Mouse (Mus musculus) layer of hippocampus, postnatal 36 days (tissue): Measurements from ENCODE around the gene Faah. TPM values are rescaled to one million over a fixed set of nuclear protein-coding genes. Genes with fewer than 3 reads are reported as not detected.
A peak's percentile ranks its signal among the peaks of the same experiment; 100 is the strongest.

ENCODE experiments used
- DNase-seq, 2 experiments: peaks; one replicate each; pipeline ENCODE4 v3.0.0; 2022
- total RNA-seq, 2 experiments: library from RNA; stranded (reverse); gene quantifications; 2 replicates each; pipeline ENCODE4 v1.2.3; 2021

Faah gene
- total RNA-seq, 2 experiments from 2014 or later: 144 to 145 TPM

DNA sequence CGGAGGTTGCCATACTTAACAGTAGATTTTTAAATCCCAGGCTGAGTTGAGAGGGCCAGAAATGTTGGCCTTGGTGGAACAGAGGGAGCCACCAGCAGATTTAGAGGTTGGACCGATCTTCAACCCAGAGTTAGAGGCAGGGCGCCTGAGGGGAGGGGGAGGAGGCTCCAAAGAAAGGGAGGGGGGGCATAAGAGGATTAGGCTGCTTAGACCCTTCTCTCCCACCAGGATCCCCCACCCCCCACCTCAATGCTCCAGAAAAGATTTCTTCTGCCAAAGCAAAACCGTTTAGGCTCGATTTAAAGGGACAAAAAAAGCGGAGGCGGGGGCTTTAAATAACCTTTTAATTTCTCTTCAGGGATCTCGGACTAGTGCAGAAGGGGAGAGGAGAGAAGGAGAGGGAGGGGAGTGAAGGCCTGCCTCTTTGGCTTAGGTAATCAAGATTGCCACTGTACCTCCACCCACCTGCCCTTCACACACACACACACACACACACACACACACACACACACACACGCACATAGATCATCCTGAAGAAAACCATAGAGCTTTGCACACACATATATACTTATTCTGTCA is 76.4 kb downstream of the Faah start:
- DNase-seq: no peak

DNA sequence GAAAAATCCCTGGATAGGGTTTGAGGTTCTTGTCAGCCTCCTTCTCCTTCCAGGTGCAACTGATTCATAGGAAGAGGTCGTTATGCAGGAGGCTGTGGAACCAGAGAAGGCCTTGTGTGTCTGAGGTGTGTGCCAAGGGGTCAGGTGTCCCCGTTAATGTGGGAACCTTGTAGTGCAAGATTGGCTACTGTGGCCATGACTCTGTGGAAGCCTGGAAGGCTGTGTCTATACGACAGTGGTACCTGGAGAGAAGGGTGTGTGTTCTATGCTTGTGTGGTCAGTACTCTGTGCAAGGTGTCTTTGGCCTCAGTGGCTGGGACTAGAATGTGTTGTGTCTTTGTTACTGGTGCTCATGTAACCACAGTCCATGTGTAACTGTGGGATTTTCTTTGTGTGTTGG is 77.0 kb downstream of the Faah start:
- no peak for DNase-seq

DNA sequence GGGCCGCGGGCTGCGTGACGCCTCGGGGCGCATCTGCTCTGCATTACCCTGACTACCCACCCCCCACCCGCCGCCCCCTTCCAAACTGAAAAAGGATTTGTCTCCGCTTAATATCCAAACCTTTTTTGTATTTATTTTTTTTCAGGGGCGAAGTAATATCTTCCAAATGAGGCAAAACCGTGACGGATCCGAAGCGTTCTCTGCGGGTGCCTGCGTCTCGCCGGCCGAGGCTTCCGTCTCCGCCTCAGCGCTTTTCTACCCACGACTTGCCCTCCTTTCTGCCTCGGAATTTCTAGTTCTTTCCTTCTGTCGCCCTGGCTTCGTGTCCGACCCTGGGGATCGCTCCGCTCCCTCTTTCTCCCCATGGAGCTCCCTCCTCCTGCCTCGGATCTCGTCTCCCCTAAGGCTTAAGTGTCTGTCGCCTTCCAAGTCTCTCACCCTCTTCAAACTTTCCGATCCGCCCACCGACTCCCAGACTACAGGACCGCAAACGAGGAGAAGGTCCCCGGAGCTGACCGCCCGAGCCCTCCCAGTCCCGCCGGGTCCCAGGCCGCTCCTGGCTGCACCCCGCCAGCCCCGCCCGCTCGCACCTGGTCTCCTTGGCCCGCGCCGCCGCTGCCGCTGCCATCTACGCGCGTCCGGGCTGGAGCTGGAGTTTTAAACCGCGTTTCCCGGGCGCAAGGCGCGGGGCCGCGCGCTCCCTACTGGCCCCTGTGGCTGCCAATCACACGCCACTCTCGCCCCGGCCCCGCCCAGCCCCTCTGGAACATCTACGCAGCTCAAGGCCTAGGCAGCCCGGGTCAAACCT is 78.2 kb downstream of the Faah start, which contains the start of gene Dmbx1:
Gene Dmbx1, minus strand, starts transcription at position 632 of the 808 bp plus-strand sequence.
- DNase-seq: no peak

DNA sequence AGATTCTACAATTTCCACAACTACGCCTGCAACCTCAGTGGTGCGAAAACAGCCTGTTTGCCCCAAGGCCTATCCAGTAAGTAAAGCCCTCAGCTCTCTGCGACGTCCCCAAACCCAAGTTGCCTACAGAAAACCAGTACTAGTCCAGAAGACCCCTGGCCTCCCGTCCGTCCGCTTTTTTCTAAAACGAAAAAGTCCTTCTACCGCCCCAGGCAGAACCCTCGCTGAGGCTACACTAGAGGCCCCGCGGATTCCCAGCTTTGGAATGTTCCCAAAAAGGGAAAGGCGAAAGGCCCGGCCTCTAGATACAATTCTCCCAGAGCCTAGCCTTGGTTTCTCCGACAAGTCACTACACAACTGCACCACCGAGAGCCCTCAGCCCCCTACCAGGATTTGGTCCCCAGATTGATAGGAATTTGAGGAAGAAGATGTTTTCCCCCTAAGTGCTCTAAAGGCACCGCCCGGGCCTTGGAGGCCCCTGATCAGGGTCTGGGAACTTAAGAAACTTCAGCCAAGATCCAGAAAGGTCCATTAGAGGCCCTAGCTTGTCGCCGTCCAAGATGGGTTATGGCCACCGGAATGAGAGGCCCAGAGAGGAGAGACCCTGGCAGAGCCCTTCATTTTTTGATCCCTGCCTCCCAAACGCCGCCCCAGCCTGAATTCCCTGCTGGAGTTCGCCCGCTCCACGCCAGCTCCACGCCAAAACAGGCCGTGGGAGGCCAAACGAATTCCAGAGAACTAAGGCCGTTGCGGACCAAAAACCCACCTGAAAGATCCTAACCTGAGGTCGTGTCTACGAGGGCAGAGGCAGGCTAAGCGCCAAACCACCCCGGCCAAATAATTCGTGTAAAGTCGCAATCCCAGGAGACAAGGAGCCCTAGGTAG is 79.2 kb downstream of the Faah start:
- peak; percentile 31 to 44 for DNase-seq

DNA sequence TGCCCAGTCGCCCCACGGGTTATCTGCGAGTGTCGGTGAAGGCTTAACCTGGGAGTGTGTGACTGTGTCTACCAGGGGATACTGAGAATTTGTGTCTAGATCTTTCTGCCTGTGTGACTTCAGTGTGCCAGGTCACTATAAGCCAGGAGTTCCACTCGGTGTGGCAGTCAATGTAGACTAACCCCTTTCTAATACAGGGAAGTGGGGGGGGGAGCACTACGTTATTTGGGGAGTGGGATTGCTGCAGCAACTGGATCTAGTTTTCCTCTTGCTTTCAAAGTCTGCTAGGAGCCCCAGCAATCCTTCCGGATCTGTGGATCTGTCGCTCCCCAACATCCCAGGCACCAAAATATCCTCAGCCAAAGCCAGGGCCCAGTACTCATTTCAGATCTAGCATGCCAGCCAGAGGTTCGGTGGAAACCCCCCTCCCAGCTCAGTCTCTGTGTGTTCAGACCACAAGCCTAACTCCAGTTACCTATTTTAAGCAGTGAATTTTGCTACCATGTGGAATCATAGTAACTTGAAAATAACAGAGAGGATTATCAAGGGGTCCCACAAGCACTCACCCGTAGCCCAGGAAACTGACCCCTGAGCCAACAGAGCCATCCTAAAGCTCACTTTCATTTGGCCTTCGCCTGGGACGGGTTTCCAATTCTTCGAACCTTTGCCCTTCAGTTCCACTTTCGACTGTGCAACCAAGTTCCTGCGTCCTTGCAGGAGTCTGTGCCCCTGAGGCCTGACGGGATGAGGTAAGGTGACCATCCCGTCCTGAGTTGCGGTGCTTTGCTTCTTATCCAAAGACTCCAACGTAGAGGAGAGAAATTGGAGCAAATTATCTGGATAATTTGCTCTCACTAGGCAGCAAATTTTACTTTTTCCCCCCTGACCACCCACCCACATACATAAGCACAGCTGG is 80.4 kb downstream of the Faah start:
- DNase-seq: no peak

DNA sequence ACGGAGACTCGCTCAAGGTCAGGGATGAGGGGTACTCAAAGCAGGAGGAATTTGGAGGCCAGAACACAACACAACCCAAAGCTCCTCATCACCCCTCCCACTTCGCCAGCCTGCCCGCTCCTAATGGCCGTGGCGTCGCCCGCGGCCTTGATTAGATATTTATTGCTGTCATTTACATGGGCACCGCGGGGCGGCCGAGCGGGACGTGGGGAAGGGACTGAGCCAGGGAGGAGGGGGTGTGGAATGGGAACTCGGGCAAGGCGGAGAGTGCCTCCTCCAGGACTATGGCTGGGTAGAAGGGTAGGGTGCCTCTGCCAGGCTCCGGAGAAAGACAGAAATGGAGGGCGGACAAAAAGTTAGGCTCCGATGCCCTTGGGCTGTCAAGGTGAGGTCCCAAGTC is 81.1 kb downstream of the Faah start:
- no peak for DNase-seq

DNA sequence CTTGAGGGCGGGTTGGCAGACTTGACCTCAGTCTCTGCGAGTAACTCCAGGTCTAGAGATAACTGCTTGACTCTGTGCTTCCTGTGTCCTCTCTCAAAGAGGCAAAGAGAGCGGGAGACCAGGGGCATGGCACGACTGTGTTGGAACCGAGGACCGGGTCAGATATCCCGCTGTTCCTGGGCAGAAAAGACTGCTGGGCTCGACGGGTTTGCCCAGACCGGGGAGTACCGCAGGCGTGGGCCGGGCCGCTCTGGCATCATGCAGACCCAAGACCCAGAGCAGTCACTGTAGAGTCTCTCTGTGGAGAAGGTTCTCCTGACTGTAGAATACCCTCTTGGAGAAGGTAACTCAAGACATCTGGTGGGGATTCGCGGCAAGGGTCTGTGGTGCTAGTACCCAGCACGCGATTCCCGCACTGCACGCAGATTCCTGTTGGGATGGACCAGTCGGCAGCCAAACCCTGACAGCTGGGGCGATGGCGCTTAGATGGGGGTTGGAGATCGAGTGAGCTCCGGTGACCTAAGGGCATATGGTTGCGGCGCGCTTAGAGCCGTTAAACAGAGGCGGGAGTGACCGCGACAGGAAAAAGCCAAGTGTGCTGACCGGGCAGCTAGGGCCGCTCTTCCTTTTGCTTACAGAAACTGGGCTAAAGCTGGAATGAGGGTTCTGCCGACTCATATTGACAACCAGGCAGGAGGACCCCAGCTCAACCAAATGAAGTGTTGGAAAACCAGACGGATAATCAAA is 81.7 kb downstream of the Faah start:
- no peak for DNase-seq

DNA sequence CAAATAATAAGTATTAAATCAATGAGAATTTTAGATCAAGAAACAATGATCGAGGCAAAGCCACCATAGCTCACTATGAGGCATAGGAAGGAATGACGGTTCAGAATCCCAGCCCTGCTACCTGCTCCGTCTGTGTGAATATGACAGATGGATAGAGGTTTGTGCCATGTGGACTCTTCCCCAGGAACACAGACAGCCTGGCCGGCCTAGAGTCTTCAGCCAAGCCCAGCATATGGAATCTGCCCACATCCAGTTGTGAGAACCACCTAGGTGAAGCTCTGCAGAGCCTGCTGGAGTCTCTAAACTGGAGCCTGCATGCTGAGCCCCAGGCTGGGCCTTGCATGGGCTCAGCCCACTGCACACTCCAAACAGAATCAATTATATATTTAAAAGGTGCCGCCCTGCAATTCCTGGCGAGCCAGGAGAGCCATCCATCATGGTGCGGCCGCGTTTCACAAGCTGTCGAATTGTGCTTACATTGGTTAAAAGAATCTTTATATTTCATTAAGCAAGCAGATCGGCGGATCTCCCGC is 86.1 kb downstream of the Faah start:
- DNase-seq: no peak

DNA sequence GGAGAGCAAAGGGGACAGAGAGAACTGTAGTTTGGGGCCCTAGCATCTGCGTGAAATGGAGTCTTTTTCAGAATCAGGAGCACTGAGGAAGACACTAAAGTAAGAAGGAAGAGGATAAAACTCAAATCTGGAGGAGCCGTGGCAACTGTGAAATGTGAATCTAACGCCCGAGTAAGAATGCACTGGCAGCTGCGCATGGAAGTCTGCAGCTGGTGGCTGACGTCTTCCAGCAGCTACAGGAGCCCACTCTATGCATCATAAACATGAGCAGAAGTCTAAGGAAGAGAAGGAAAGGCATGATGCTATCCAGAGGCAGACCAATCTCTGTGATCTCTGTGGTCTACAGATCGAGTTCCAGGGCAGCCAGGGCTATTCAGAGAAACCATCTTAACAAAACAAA is 90.1 kb downstream of the Faah start:
- no peak for DNase-seq

DNA sequence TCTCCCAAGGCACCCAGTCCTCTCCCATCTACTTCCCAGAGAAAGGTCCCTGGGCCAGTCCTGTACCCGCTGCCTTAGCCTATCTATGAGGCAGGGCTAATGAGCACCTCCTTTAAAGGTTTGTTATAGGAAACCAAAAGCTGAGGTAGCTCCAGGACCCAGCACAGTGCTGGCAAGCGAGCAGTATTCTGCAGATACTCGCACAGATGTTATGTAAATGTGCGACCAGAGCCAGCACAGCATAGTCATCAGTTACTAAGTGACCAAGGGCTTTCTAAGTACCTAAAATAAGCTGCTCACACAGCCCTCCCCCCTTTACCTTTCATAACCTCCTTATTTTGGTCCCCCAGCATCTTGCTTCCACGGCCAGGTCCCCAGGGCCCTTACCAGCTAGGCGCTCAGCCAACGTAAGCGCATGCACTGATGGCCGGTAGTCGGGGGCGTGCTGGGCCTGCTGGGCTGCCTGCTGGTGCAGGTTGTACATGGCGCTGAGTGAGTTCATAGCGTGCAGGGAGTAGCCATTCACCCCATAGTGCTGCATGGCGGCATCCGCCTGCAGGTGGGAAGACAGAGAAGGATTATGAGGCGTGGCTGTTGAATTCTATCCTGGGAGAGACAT is 94.4 kb downstream of the Faah start:
- DNase-seq: no peak

DNA sequence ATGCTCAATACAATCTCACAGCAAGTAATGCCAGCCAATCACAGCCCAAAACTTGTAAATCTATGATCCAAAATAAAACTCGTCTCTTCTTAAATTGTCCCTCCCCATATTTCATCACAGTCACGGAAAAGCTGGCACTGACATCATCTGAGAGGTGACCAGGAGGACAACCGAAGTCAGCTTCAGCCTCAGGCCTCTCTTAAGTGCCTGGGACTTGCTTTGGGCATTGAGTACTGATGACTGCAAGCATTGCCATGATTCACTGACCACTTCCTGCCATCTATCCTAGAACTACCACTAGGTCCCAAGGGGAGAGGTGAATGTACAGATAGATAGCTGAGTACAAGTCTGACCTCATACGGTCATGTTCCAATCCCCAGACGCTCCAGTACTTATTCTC is 95.0 kb downstream of the Faah start:
- no peak for DNase-seq

DNA sequence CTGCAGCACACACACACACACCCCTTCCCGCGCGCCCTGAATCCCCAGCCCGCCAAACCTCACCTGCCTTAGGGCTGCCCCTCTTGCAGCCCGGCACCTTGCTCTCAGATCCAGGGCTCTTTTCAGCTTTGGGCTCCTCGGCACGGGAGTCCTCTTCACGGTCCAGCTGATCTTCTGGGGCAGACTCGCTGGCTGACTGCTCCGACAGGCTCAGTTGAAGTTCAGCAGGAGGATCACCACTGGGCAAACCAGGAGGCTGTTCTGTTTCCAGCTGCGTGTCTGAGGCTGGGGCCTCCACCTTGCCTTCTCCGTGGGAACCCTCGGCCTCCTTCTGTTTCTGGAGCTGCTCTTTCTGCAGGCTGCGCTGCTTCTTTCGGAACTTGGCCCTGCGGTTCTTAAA is 97.8 kb downstream of the Faah start:
- DNase-seq: no peak

Other genes starting within 250 kb of the Faah start
- gene Tex38, start 236.9 kb downstream of the Faah start, total RNA-seq: not detected
- 10 to 100 TPM; 49.6 to 60.5 TPM for gene Atpaf1, start 233.1 kb downstream of the Faah start, total RNA-seq
- 1 to 10 TPM; 4.6 to 5.1 TPM for gene Mob3c, start 189.8 kb downstream of the Faah start, total RNA-seq
- 10 to 100 TPM; 43.0 to 45.1 TPM for gene Mknk1, start 178.7 kb downstream of the Faah start, total RNA-seq
- gene Kncn, start 133.5 kb downstream of the Faah start, total RNA-seq: under 1 TPM in 1 of 2 experiments, not detected in 1; 0.35 TPM
- gene 6430628N08Rik, start 127.3 kb downstream of the Faah start, total RNA-seq: not detected
- not detected for gene Dmbx1, start 78.0 kb downstream of the Faah start, total RNA-seq
- 10 to 100 TPM in 1 of 2 experiments, 1 to 10 TPM in 1; 8.8 to 10.8 TPM for gene Nsun4, start 36.0 kb upstream of the Faah start, total RNA-seq
- gene Uqcrh, start 57.1 kb upstream of the Faah start, total RNA-seq: 100 to 1,000 TPM; 413 to 440 TPM
- gene Lrrc41, start 57.3 kb upstream of the Faah start, total RNA-seq: 10 to 100 TPM; 40.1 to 42.5 TPM
- gene Rad54l, start 105.8 kb upstream of the Faah start, total RNA-seq: 1 to 10 TPM in 1 of 2 experiments, under 1 TPM in 1; 0.73 to 1.0 TPM
- gene Pomgnt1, start 105.9 kb upstream of the Faah start, total RNA-seq: 10 to 100 TPM; 62.4 to 63.5 TPM
- gene Lurap1, start 133.4 kb upstream of the Faah start, total RNA-seq: 10 to 100 TPM; 21.8 to 23.8 TPM
- not detected for gene Tspan1, start 149.7 kb upstream of the Faah start, total RNA-seq
- gene 1700042G07Rik, start 155.4 kb upstream of the Faah start, total RNA-seq: not detected
- gene Gm49337, start 155.5 kb upstream of the Faah start, total RNA-seq: 1 to 10 TPM in 1 of 2 experiments, not detected in 1; 1.2 TPM
- gene Pik3r3, start 203.7 kb upstream of the Faah start, total RNA-seq: 10 to 100 TPM; 36.5 to 37.6 TPM